Mouse (Mus musculus) MEL (cell line): ENCODE results near the gene Kcnc4. TPM values are rescaled to one million over a fixed set of nuclear protein-coding genes. Genes with fewer than 3 reads are reported as not detected.

ENCODE experiments used
- DNase-seq: peaks from one replicate; pipeline ENCODE4 v3.0.0; 2011; ENCODE audit warnings: low read depth, low spot score
- H3K27ac ChIP-seq: 2 replicates; pipeline ENCODE4 v1.5.1; 2012; ENCODE audit warnings: low read depth, mild to moderate bottlenecking, control low read depth, low read length, moderate library complexity; ENCODE audit not compliant: control insufficient read depth
- H3K27me3 ChIP-seq, 2 experiments: fragments of 150-350 bp in 1 of 2; sonication (generic) in 1 of 2; 2 replicates each; pipeline ENCODE4 v1.6.1; 2012; ENCODE audit warnings: low read length in 2 of 2, mild to moderate bottlenecking in 2 of 2, improper control_type of control experiment in 1 of 2, moderate library complexity in 1 of 2; ENCODE audit not compliant: insufficient read depth in 2 of 2, control insufficient read depth in 1 of 2
- H3K36me3 ChIP-seq, 2 experiments: 2 replicates each; pipeline ENCODE4 v1.6.1; 2012 to 2014; ENCODE audit warnings: low read length in 2 of 2, improper control_type of control experiment in 1 of 2, inconsistent platforms in 1 of 2, mild to moderate bottlenecking in 1 of 2; ENCODE audit not compliant: insufficient read depth in 2 of 2, control insufficient read depth in 1 of 2
- H3K4me1 ChIP-seq, 2 experiments: fragments of 150-350 bp in 1 of 2; sonication (generic) in 1 of 2; 2 replicates each; pipeline ENCODE4 v1.6.1; 2012; ENCODE audit warnings: low read length in 2 of 2, improper control_type of control experiment in 1 of 2, mild to moderate bottlenecking in 1 of 2; ENCODE audit not compliant: insufficient read depth in 2 of 2, control insufficient read depth in 1 of 2
- H3K4me3 ChIP-seq, 2 experiments: fragments of 150-350 bp in 1 of 2; sonication (generic) in 1 of 2; 2 replicates each; pipeline ENCODE4 v1.5.1; 2012; ENCODE audit warnings: low read depth in 2 of 2, low read length in 2 of 2, mild to moderate bottlenecking in 2 of 2, moderate library complexity in 2 of 2, control low read depth in 1 of 2, improper control_type of control experiment in 1 of 2; ENCODE audit not compliant: control insufficient read depth in 1 of 2, insufficient read depth in 1 of 2
- H3K79me2 ChIP-seq: 2 replicates; pipeline ENCODE4 v1.6.1; 2012; ENCODE audit warnings: mild to moderate bottlenecking, low read length, moderate library complexity; ENCODE audit not compliant: control insufficient read depth, poor library complexity, insufficient read depth
- H3K9ac ChIP-seq: 2 replicates; pipeline ENCODE4 v1.6.1; 2012; ENCODE audit warnings: low read depth, mild to moderate bottlenecking, control low read depth, low read length, moderate library complexity; ENCODE audit not compliant: control insufficient read depth, poor library complexity, severe bottlenecking
- H3K9me3 ChIP-seq: fragments of 150-350 bp; sonication (generic); replicated peaks from 2 replicates; pipeline ENCODE4 v1.6.1; 2012; ENCODE audit warnings: mild to moderate bottlenecking, low read length, improper control_type of control experiment, moderate library complexity; ENCODE audit not compliant: insufficient read depth
- BHLHE40 ChIP-seq: IDR thresholded peaks from 2 replicates; pipeline ENCODE4 v1.6.1; 2012; ENCODE audit warnings: low read depth, mild to moderate bottlenecking, inconsistent platforms, low read length, improper control_type of control experiment, borderline replicate concordance
- CHD1 ChIP-seq: IDR thresholded peaks from 2 replicates; pipeline ENCODE4 v1.6.1; 2012; ENCODE audit warnings: low read depth, mild to moderate bottlenecking, inconsistent platforms, low read length, improper control_type of control experiment
- CTCF ChIP-seq, 3 experiments: IDR thresholded peaks in 2 of 3; conservative IDR thresholded peaks in 1 of 3; 2 replicates each; pipeline ENCODE4 v1.5.1; 2011 to 2012; ENCODE audit warnings: low read length in 3 of 3, low read depth in 2 of 3, mild to moderate bottlenecking in 2 of 3, improper control_type of control experiment in 1 of 3, inconsistent platforms in 1 of 3, mixed read lengths in 1 of 3, moderate library complexity in 1 of 3; ENCODE audit not compliant: control insufficient read depth in 1 of 3, insufficient read depth in 1 of 3, poor library complexity in 1 of 3, severe bottlenecking in 1 of 3
- ETS1 ChIP-seq: IDR thresholded peaks from 2 replicates; pipeline ENCODE4 v1.6.1; 2012; ENCODE audit warnings: low read depth, mild to moderate bottlenecking, inconsistent platforms, low read length, improper control_type of control experiment, moderate library complexity
- HCFC1 ChIP-seq: IDR thresholded peaks from 2 replicates; pipeline ENCODE4 v1.6.1; 2012; ENCODE audit warnings: low read depth, mild to moderate bottlenecking, inconsistent platforms, low read length, improper control_type of control experiment, moderate library complexity
- KAT2A ChIP-seq: conservative IDR thresholded peaks from 2 replicates; pipeline ENCODE4 v1.6.1; 2012; ENCODE audit warnings: low read depth, low read length, improper control_type of control experiment, inconsistent platforms
- MAFK ChIP-seq: IDR thresholded peaks from 2 replicates; pipeline ENCODE4 v1.6.1; 2011; ENCODE audit warnings: low read depth, mild to moderate bottlenecking, low read length, improper control_type of control experiment, borderline replicate concordance
- MEF2A ChIP-seq: IDR thresholded peaks from 2 replicates; pipeline ENCODE4 v1.6.1; 2014; ENCODE audit warnings: low read depth, mild to moderate bottlenecking, inconsistent platforms, low read length, improper control_type of control experiment; ENCODE audit not compliant: poor library complexity, insufficient replicate concordance, severe bottlenecking; ENCODE audit errors: extremely low read depth
- MXI1 ChIP-seq: IDR thresholded peaks from 2 replicates; pipeline ENCODE4 v1.6.1; 2011; ENCODE audit warnings: mild to moderate bottlenecking, low read depth, low read length, improper control_type of control experiment
- MYB ChIP-seq: IDR thresholded peaks from 2 replicates; pipeline ENCODE4 v1.6.1; 2011; ENCODE audit warnings: mild to moderate bottlenecking, low read depth, low read length, improper control_type of control experiment
- NRF1 ChIP-seq: IDR thresholded peaks from 2 replicates; pipeline ENCODE4 v1.6.1; 2014; ENCODE audit warnings: low read depth, mild to moderate bottlenecking, inconsistent platforms, low read length, improper control_type of control experiment, moderate library complexity; ENCODE audit not compliant: poor library complexity, insufficient read depth, severe bottlenecking
- POLR2A ChIP-seq, 2 experiments: IDR thresholded peaks; 2 replicates each; pipeline ENCODE4 v1.6.1; 2011 to 2012; ENCODE audit warnings: low read length in 2 of 2, mild to moderate bottlenecking in 2 of 2, control low read depth in 1 of 2, improper control_type of control experiment in 1 of 2, low read depth in 1 of 2, moderate library complexity in 1 of 2; ENCODE audit not compliant: control insufficient read depth in 1 of 2, insufficient read depth in 1 of 2, poor library complexity in 1 of 2
- RAD21 ChIP-seq: IDR thresholded peaks from 2 replicates; pipeline ENCODE4 v1.6.1; 2011; ENCODE audit warnings: mild to moderate bottlenecking, low read depth, low read length, improper control_type of control experiment
- RCOR1 ChIP-seq: IDR thresholded peaks from 2 replicates; pipeline ENCODE4 v1.6.1; 2012; ENCODE audit warnings: low read depth, mild to moderate bottlenecking, inconsistent platforms, low read length, improper control_type of control experiment
- SIN3A ChIP-seq: IDR thresholded peaks from 2 replicates; pipeline ENCODE4 v1.6.1; 2012; ENCODE audit warnings: low read length, improper control_type of control experiment, inconsistent platforms
- TBP ChIP-seq: IDR thresholded peaks from 2 replicates; pipeline ENCODE4 v1.8.0; 2011; ENCODE audit warnings: low read depth, low read length, improper control_type of control experiment
- TCF12 ChIP-seq: IDR thresholded peaks from 2 replicates; pipeline ENCODE4 v1.6.1; 2014; ENCODE audit warnings: low read depth, mild to moderate bottlenecking, inconsistent platforms, low read length, improper control_type of control experiment, moderate library complexity
- UBTF ChIP-seq: IDR thresholded peaks from 2 replicates; pipeline ENCODE4 v1.6.1; 2012; ENCODE audit warnings: low read depth, mild to moderate bottlenecking, inconsistent platforms, low read length, improper control_type of control experiment, moderate library complexity, borderline replicate concordance; ENCODE audit not compliant: insufficient read depth
- USF1 ChIP-seq: IDR thresholded peaks from 2 replicates; pipeline ENCODE4 v1.6.1; 2014; ENCODE audit warnings: low read depth, mild to moderate bottlenecking, inconsistent platforms, low read length, improper control_type of control experiment, moderate library complexity
- USF2 ChIP-seq, 2 experiments: IDR thresholded peaks; 2 replicates each; pipeline ENCODE4 v1.6.1; 2011 to 2012; ENCODE audit warnings: improper control_type of control experiment in 2 of 2, low read length in 2 of 2, borderline replicate concordance in 1 of 2, inconsistent platforms in 1 of 2, low read depth in 1 of 2, mild to moderate bottlenecking in 1 of 2; ENCODE audit not compliant: insufficient read depth in 1 of 2
- ZC3H11A ChIP-seq: IDR thresholded peaks from 2 replicates; pipeline ENCODE4 v1.6.1; 2012; ENCODE audit warnings: low read depth, mild to moderate bottlenecking, inconsistent platforms, low read length, improper control_type of control experiment
- ZKSCAN1 ChIP-seq: IDR thresholded peaks from 2 replicates; pipeline ENCODE4 v1.6.1; 2012; ENCODE audit warnings: low read depth, mild to moderate bottlenecking, inconsistent platforms, low read length, improper control_type of control experiment, moderate library complexity
- ZMIZ1 ChIP-seq: IDR thresholded peaks from 2 replicates; pipeline ENCODE4 v1.6.1; 2012; ENCODE audit warnings: low read depth, mild to moderate bottlenecking, inconsistent platforms, low read length, improper control_type of control experiment, moderate library complexity
- polyA plus RNA-seq, 2 experiments: library from polyadenylated mRNA; stranded (reverse) in 1 of 2; unstranded in 1 of 2; fragments of >175 nt in 1 of 2; fragments of >200 nt in 1 of 2; gene quantifications; 2 replicates each; pipeline versions ENCODE4 v1.2.1 to v1.2.4; 2012; ENCODE audit warnings: low replicate concordance in 2 of 2, low read depth in 1 of 2; ENCODE audit not compliant: insufficient read length in 2 of 2, insufficient read depth in 1 of 2, missing spikeins in 1 of 2
- total RNA-seq: library from RNA; depleted of rRNA; stranded (reverse); fragments of 300-350 nt; gene quantifications from 2 replicates; pipeline ENCODE4 v1.2.3, GENCODE M21; 2012

Kcnc4 gene
- total and polyA plus RNA-seq, 3 experiments = not detected

- DNase-seq = no peak
- Histone ChIP-seq H3K9me3 (no peaks in the 10 kb centered on the region), H3K4me1 (no peaks in the 10 kb centered on the region), H3K4me3 (no peak overlapping the region), H3K27ac (no peak overlapping the region), H3K79me2 (no peaks in the 10 kb centered on the region), H3K36me3 (no peaks in the 10 kb centered on the region), H3K9ac (no peak overlapping the region), H3K27me3 (peaks cover 3% of the 10 kb centered on the region in 2 experiments; a peak in 3 of 4 replicates)
- TF ChIP-seq ETS1 (no peak), MAFK (no peak), ZC3H11A (no peak), SIN3A (no peak), TCF12 (no peak), KAT2A (no peak), TBP (no peak), RAD21 (no peak), USF2 (IDR thresholded peaks at IDR 0.05; ENCODE audit: borderline replicate concordance in 1 of 2, insufficient read depth in 1 of 2, low read depth in 1 of 2, low read length in 2 of 2) (no peak), CTCF (IDR thresholded peaks at IDR 0.05 in 2 of 3, conservative IDR thresholded peaks at IDR 0.05 in 1 of 3; ENCODE audit: control insufficient read depth in 1 of 3, insufficient read depth in 1 of 3, low read depth in 2 of 3, low read length in 3 of 3, poor library complexity in 1 of 3, severe bottlenecking in 1 of 3) (no peak)
Observed at GRCm38 (mm10) chr3:107446822-107447221, 12.5 kb downstream of the Kcnc4 start.

GRCm38 (mm10) chr3:107443866-107444265 lies 15.5 kb downstream of the Kcnc4 start:
- Histone ChIP-seq H3K79me2 (no peaks in the 10 kb centered on the region), H3K27me3 (peaks cover 0 to 2% of the 10 kb centered on the region in 2 experiments; a peak in 2 of 4 replicates), H3K27ac (no peak overlapping the region), H3K9ac (no peak overlapping the region), H3K9me3 (no peaks in the 10 kb centered on the region), H3K4me3 (no peak overlapping the region), H3K36me3 (no peaks in the 10 kb centered on the region), H3K4me1 (no peaks in the 10 kb centered on the region)
- DNase-seq = no peak
- no peak for TF ChIP-seq TCF12
- no peak for TF ChIP-seq MEF2A
- no peak for TF ChIP-seq RAD21
- no peak for TF ChIP-seq POLR2A (IDR thresholded peaks at IDR 0.05; ENCODE audit: control insufficient read depth in 1 of 2, insufficient read depth in 1 of 2, low read depth in 1 of 2, low read length in 2 of 2, poor library complexity in 1 of 2)
- no peak for TF ChIP-seq HCFC1
- TF ChIP-seq, all 39 proteins: peak for 0

GRCm38 (mm10) chr3:107442191-107442590 lies 17.2 kb downstream of the Kcnc4 start:
- Histone ChIP-seq H3K4me1 (no peaks in the 10 kb centered on the region), H3K9me3 (no peaks in the 10 kb centered on the region), H3K27me3 (peaks cover 0 to 2% of the 10 kb centered on the region in 2 experiments; a peak in 2 of 4 replicates), H3K79me2 (no peaks in the 10 kb centered on the region), H3K9ac (no peak overlapping the region), H3K36me3 (no peaks in the 10 kb centered on the region), H3K4me3 (no peak overlapping the region), H3K27ac (no peak overlapping the region)
- TF ChIP-seq ZKSCAN1 (no peak), USF1 (no peak), NRF1 (no peak), HCFC1 (no peak), CTCF (IDR thresholded peaks at IDR 0.05 in 2 of 3, conservative IDR thresholded peaks at IDR 0.05 in 1 of 3; ENCODE audit: control insufficient read depth in 1 of 3, insufficient read depth in 1 of 3, low read depth in 2 of 3, low read length in 3 of 3, poor library complexity in 1 of 3, severe bottlenecking in 1 of 3) (no peak), BHLHE40 (no peak), TCF12 (no peak), ZMIZ1 (no peak), MYB (no peak), MXI1 (no peak), UBTF (no peak), ZC3H11A (no peak), RAD21 (no peak), CHD1 (no peak), RCOR1 (no peak)
- DNase-seq = no peak
